Mouse (Mus musculus): ENCODE results near the gene Lmnb2. TPM values are rescaled to one million over a fixed set of nuclear protein-coding genes. Genes with fewer than 3 reads are reported as not detected.

The Lmnb2 gene
- polyA plus RNA-seq, 1 experiment from 2014 or later: 7.3 TPM

DNA sequence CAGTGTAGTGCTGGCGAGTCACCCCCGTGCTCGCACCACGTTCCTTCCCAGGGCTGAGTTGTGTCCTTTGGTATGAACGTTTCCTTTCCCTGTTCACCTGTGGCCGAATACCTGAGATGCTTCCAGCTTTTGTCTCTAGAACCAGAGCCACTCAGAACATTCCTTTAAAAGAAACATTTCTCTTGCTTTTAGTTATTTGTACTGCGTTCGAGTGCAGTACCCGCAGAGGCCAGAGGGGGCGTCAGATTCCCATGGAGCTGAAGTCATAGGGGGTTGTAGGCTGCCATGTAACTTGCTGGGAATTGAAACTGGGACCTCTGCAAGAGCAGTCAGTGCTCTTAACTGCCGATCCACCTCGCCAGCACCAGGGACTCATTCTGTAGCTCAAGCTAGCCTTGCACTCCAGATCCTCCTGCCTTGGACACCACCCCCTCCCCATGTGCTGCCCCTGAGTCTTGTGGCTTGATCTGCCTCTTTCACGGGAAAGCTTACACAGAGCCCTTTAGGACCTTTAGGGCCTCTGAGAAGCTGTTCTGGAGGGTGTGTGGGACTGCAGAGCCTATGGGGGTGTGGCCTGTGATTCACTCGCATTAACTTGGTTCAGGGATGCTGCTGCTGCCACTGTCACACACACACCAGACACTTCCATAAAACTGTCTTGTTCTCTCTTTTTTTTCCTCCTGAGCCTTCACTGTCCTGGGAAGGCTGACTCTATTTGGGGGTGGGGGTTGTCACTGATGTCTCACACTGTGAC lies 28.8 kb upstream of the Lmnb2 start:
- no peak for ATAC-seq (ENCODE audit: insufficient number of reproducible peaks, insufficient read depth, low FRiP score, low read depth)
- Histone ChIP-seq H3K9ac (ENCODE audit: low read length) (0 out of 2 replicates have a peak overlapping the region, but pooled peaks have one; percentile 18), H3K27me3 (ENCODE audit: control insufficient read depth, insufficient read depth, low read length) (no peaks in the 10 kb centered on the region), H3K9me3 (ENCODE audit: control insufficient read depth, low read length) (no peaks in the 10 kb centered on the region), H3K36me3 (ENCODE audit: control insufficient read depth, insufficient read depth, low read length) (no peaks in the 10 kb centered on the region), H3K4me1 (ENCODE audit: control insufficient read depth in 2 of 2, insufficient read depth in 2 of 2, low read length in 2 of 2) (peaks cover 40 to 44% of the 10 kb centered on the region in 2 experiments), H3K27ac (replicated peaks in 1 of 2; ENCODE audit: control insufficient read depth in 1 of 2, insufficient read depth in 1 of 2, low read depth in 2 of 2, low read length in 2 of 2) (peak overlapping the region; percentile 55 to 70), H3K4me3 (ENCODE audit: control insufficient read depth in 1 of 2, insufficient read depth in 1 of 2, low read depth in 1 of 2, low read length in 2 of 2) (no peak overlapping the region), H3K4me2 (ENCODE audit: low read length) (no peak overlapping the region)
- 61% methylated on average over 14 of the region's 14 CpGs for WGBS

DNA sequence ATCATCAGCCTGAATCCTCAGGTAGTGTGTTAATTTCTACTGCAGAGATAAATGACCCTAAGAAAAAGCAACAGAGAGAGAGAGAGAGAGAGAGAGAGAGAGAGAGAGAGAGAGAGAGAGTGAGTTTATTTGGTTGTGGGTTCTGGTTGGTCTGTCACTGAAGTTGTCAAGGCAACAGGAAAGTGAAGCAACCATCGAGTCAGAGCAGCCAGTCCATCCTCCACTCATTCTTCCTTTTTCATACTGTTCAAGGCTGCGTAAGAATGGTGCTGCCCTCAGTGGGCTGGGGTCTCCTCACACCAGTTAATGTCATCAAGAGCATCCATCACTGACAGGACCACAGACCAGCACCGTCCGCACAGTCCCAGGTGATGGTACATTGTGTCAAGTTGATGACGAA lies 26.2 kb upstream of the Lmnb2 start:
- 92% methylated on average over 5 of the region's 5 CpGs for WGBS

DNA sequence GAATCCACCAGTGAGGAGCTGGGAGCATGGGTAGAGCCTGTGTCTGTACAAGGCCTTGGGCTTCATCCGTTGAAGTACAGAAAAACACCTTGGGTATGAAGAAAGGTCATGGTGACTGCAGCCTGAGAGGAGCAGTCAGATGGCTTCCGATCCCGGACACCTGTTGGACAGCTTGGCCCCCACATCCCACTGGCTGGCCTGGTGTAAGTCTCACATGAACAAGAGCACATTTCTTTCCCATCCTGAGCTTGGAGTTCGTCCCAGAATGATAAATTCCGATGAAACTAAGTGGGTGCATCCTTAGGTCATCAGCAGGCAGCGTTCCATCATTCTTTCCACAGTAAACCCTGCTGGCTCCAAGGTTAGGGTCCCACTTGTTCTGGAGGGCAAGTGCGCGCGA lies 25.7 kb upstream of the Lmnb2 start:
- Histone ChIP-seq H3K27me3 (ENCODE audit: control insufficient read depth, insufficient read depth, low read length) (no peaks in the 10 kb centered on the region), H3K9ac (ENCODE audit: low read length) (0 out of 2 replicates have a peak overlapping the region, but pooled peaks have one; percentile 22), H3K4me3 (ENCODE audit: control insufficient read depth in 1 of 2, insufficient read depth in 1 of 2, low read depth in 1 of 2, low read length in 2 of 2) (no peak overlapping the region), H3K36me3 (ENCODE audit: control insufficient read depth, insufficient read depth, low read length) (no peaks in the 10 kb centered on the region), H3K9me3 (ENCODE audit: control insufficient read depth, low read length) (no peaks in the 10 kb centered on the region), H3K4me1 (ENCODE audit: control insufficient read depth in 2 of 2, insufficient read depth in 2 of 2, low read length in 2 of 2) (peaks cover 59 to 68% of the 10 kb centered on the region in 2 experiments), H3K27ac (replicated peaks in 1 of 2; ENCODE audit: control insufficient read depth in 1 of 2, insufficient read depth in 1 of 2, low read depth in 2 of 2, low read length in 2 of 2) (peak overlapping the region in 1 of 2 experiments; percentile 25; a peak in 1 of 4 replicates), H3K4me2 (ENCODE audit: low read length) (no peak overlapping the region)
- 62% methylated on average over 9 of the region's 9 CpGs for WGBS
- ATAC-seq (ENCODE audit: insufficient number of reproducible peaks, insufficient read depth, low FRiP score, low read depth): no peak

More for the DNA sequence above, 26.2 kb upstream of the Lmnb2 start:
- peaks cover 59 to 68% of the 10 kb centered on the region in 2 experiments for H3K4me1 ChIP-seq (ENCODE audit: control insufficient read depth in 2 of 2, insufficient read depth in 2 of 2, low read length in 2 of 2)
- H3K27me3 ChIP-seq (ENCODE audit: control insufficient read depth, insufficient read depth, low read length): no peaks in the 10 kb centered on the region
- no peak overlapping the region for H3K9ac ChIP-seq (ENCODE audit: low read length)
- no peak overlapping the region for H3K27ac ChIP-seq (replicated peaks in 1 of 2; ENCODE audit: control insufficient read depth in 1 of 2, insufficient read depth in 1 of 2, low read depth in 2 of 2, low read length in 2 of 2)
- no peaks in the 10 kb centered on the region for H3K9me3 ChIP-seq (ENCODE audit: control insufficient read depth, low read length)
- no peak for ATAC-seq (ENCODE audit: insufficient number of reproducible peaks, insufficient read depth, low FRiP score, low read depth)
- no peaks in the 10 kb centered on the region for H3K36me3 ChIP-seq (ENCODE audit: control insufficient read depth, insufficient read depth, low read length)
- no peak overlapping the region for H3K4me2 ChIP-seq (ENCODE audit: low read length)
- no peak overlapping the region for H3K4me3 ChIP-seq (ENCODE audit: control insufficient read depth in 1 of 2, insufficient read depth in 1 of 2, low read depth in 1 of 2, low read length in 2 of 2)

DNA sequence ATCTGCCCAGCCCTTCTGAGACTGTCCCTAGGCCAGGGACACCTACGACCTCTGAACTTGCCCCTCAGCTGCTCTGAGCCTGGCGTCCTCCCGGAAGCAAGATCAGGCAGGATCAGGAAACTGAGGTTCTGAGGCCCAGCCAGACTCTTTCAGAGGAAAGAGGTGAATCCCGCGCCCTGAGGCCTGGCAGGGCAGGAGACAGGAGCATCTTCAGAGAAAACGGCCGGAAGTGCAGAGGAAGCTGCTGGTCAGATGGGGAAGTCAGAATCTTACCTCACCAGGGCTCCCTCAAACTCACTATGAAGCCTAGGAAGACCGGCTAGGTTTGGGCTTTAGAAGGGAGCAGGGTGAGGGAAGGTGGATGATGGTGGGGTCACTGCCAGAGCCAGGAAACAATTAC lies 24.9 kb upstream of the Lmnb2 start:
- Histone ChIP-seq H3K36me3 (ENCODE audit: control insufficient read depth, insufficient read depth, low read length) (no peaks in the 10 kb centered on the region), H3K4me2 (ENCODE audit: low read length) (no peak overlapping the region), H3K27ac (replicated peaks in 1 of 2; ENCODE audit: control insufficient read depth in 1 of 2, insufficient read depth in 1 of 2, low read depth in 2 of 2, low read length in 2 of 2) (no peak overlapping the region), H3K9ac (ENCODE audit: low read length) (no peak overlapping the region), H3K9me3 (ENCODE audit: control insufficient read depth, low read length) (no peaks in the 10 kb centered on the region), H3K4me3 (ENCODE audit: control insufficient read depth in 1 of 2, insufficient read depth in 1 of 2, low read depth in 1 of 2, low read length in 2 of 2) (no peak overlapping the region), H3K4me1 (ENCODE audit: control insufficient read depth in 2 of 2, insufficient read depth in 2 of 2, low read length in 2 of 2) (peaks cover 59 to 69% of the 10 kb centered on the region in 2 experiments), H3K27me3 (ENCODE audit: control insufficient read depth, insufficient read depth, low read length) (no peaks in the 10 kb centered on the region)
- ATAC-seq (ENCODE audit: insufficient number of reproducible peaks, insufficient read depth, low FRiP score, low read depth): no peak
- WGBS: 61% methylated on average over 8 of the region's 8 CpGs

DNA sequence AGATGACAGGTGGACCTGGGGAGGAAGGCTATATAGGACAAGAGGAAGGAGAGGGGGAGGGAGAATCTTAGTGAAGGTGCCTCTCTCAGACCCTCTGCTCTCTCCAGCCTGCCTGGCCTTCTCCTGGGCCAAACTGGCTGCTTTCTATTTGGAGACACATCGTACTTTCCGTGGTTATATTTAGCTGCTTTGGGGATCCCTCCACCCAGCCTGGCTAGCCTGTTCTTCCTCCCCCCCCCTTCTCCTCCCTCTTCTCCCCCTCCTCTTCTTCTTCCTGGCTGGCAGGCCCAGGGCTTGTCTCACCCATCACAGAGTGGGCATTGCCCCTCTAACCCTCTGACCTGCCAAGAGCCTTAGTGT lies 22.9 kb upstream of the Lmnb2 start:
- Histone ChIP-seq H3K36me3 (ENCODE audit: control insufficient read depth, insufficient read depth, low read length) (no peaks in the 10 kb centered on the region), H3K4me3 (ENCODE audit: control insufficient read depth in 1 of 2, insufficient read depth in 1 of 2, low read depth in 1 of 2, low read length in 2 of 2) (peak overlapping the region; percentile 9 to 34; a peak in 1 of 4 replicates), H3K27me3 (ENCODE audit: control insufficient read depth, insufficient read depth, low read length) (no peaks in the 10 kb centered on the region), H3K4me2 (ENCODE audit: low read length) (peak overlapping the region; percentile 75), H3K27ac (replicated peaks in 1 of 2; ENCODE audit: control insufficient read depth in 1 of 2, insufficient read depth in 1 of 2, low read depth in 2 of 2, low read length in 2 of 2) (peak overlapping the region; percentile 94 to 97), H3K9me3 (ENCODE audit: control insufficient read depth, low read length) (no peaks in the 10 kb centered on the region), H3K4me1 (ENCODE audit: control insufficient read depth in 2 of 2, insufficient read depth in 2 of 2, low read length in 2 of 2) (peaks cover 60 to 74% of the 10 kb centered on the region in 2 experiments), H3K9ac (ENCODE audit: low read length) (peak overlapping the region; percentile 66)
- ATAC-seq (ENCODE audit: insufficient number of reproducible peaks, insufficient read depth, low FRiP score, low read depth): peak; percentile 11
- WGBS: 8% methylated on average over 2 of the region's 2 CpGs

DNA sequence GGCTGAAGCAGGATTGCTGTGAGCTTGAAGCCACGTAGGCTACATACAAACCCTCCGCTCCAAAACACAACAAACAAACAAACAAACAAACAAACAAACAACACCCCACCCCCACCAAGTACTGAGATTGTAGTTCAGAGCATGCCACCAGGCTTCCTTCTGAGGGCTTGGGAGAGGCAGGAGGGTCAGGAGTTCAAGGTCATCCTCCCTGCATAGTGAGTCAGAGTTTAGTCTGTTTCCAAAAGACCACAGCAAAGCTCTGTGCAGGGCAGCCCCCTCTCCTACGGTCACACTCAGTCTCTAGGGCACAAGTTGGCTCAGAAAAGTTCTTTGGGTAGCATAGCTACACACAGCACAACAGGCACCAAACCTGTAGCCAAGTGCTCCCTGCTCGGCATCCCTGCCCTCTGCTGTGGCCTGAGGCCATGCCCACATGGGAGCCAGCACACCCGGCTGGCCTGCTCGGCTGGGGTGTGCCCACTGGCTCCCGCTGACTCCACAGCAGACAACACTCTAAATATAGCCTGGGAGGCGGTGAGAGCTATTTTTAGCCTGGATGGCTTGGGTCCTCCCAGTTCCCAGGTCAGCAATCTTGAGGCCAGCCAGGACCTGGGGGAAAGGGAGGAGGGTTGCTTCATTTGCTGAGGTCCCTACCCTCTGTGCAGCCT lies 22.4 kb upstream of the Lmnb2 start:
- Histone ChIP-seq H3K9ac (ENCODE audit: low read length) (peak overlapping the region; percentile 66), H3K4me1 (ENCODE audit: control insufficient read depth in 2 of 2, insufficient read depth in 2 of 2, low read length in 2 of 2) (peaks cover 64 to 79% of the 10 kb centered on the region in 2 experiments), H3K4me3 (ENCODE audit: control insufficient read depth in 1 of 2, insufficient read depth in 1 of 2, low read depth in 1 of 2, low read length in 2 of 2) (peak overlapping the region; percentile 27 to 34; a peak in 3 of 4 replicates), H3K27me3 (ENCODE audit: control insufficient read depth, insufficient read depth, low read length) (no peaks in the 10 kb centered on the region), H3K36me3 (ENCODE audit: control insufficient read depth, insufficient read depth, low read length) (no peaks in the 10 kb centered on the region), H3K27ac (replicated peaks in 1 of 2; ENCODE audit: control insufficient read depth in 1 of 2, insufficient read depth in 1 of 2, low read depth in 2 of 2, low read length in 2 of 2) (peak overlapping the region; percentile 94 to 97), H3K4me2 (ENCODE audit: low read length) (peak overlapping the region; percentile 75), H3K9me3 (ENCODE audit: control insufficient read depth, low read length) (no peaks in the 10 kb centered on the region)
- 11% methylated on average over 8 of the region's 8 CpGs for WGBS
- ATAC-seq (ENCODE audit: insufficient number of reproducible peaks, insufficient read depth, low FRiP score, low read depth): peak; percentile 72

DNA sequence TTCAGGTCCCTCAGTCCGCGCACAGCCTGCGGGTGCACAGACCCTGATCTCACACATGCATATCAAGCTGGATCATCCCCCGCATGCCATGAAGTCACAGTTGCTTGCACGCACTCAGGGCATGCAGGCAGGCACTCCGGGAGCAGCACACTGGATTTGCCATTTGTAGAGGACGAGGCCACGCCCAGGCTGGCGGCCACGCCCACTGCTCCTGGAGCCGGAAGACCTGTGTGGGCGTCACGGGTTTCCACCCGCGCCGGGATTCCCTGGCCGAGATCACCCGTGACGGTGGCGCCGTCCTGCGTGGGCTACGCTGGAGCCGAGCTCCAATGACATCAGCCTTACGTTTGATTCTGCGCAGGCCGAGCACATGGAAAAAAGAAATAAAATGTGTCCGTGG lies 21.6 kb upstream of the Lmnb2 start:
- Histone ChIP-seq H3K27ac (replicated peaks in 1 of 2; ENCODE audit: control insufficient read depth in 1 of 2, insufficient read depth in 1 of 2, low read depth in 2 of 2, low read length in 2 of 2) (peak overlapping the region; percentile 94 to 97), H3K9ac (ENCODE audit: low read length) (peak overlapping the region; percentile 66), H3K4me2 (ENCODE audit: low read length) (peak overlapping the region; percentile 75), H3K4me3 (ENCODE audit: control insufficient read depth in 1 of 2, insufficient read depth in 1 of 2, low read depth in 1 of 2, low read length in 2 of 2) (peak overlapping the region; percentile 27 to 34), H3K27me3 (ENCODE audit: control insufficient read depth, insufficient read depth, low read length) (no peaks in the 10 kb centered on the region), H3K36me3 (ENCODE audit: control insufficient read depth, insufficient read depth, low read length) (no peaks in the 10 kb centered on the region), H3K9me3 (ENCODE audit: control insufficient read depth, low read length) (no peaks in the 10 kb centered on the region), H3K4me1 (ENCODE audit: control insufficient read depth in 2 of 2, insufficient read depth in 2 of 2, low read length in 2 of 2) (peaks cover 69 to 86% of the 10 kb centered on the region in 2 experiments)
- peak; percentile 33; the same call in 1 of the 2 replicates for ATAC-seq (ENCODE audit: insufficient number of reproducible peaks, insufficient read depth, low FRiP score, low read depth)
- WGBS: 3% methylated on average over 28 of the region's 28 CpGs

Measured in heart, embryonic 14.5 days (tissue).